Mouse (Mus musculus) c-Kit-negative CD71-positive TER-119-positive erythroid progenitor cells, embryonic 14.5 days (primary cell): ENCODE measurements around the gene Srsf10.

Experiments used
- DNase-seq: peaks from one replicate; pipeline ENCODE4 v3.0.0-alpha.2; 2013; ENCODE audit warnings: low read depth, low spot score

Srsf10 gene

GRCm38 (mm10) chr4:135918635-135919279 is 63.2 kb downstream of the Srsf10 start:
- DNase-seq = no peak

GRCm38 (mm10) chr4:135919280-135919639 is 63.7 kb downstream of the Srsf10 start:
- no peak for DNase-seq
